Mouse (Mus musculus) spleen, adult 12 weeks (tissue): ENCODE results near the gene Tgfb1.

Source experiments
- DNase-seq: peaks from one replicate; pipeline ENCODE4 v3.0.0; 2022; ENCODE audit warnings: low spot score

Gene Tgfb1

GRCm38 (mm10) chr7:25675405-25675804 is 11.4 kb upstream of the Tgfb1 start:
- DNase-seq: no peak

GRCm38 (mm10) chr7:25676085-25676781 is 10.6 kb upstream of the Tgfb1 start:
- no peak for DNase-seq

- DNase-seq: no peak
These were observed 9.8 kb upstream of the Tgfb1 start for GRCm38 (mm10) chr7:25677013-25677412.

GRCm38 (mm10) chr7:25679971-25680370 is 6.8 kb upstream of the Tgfb1 start:
- no peak for DNase-seq

DNA sequence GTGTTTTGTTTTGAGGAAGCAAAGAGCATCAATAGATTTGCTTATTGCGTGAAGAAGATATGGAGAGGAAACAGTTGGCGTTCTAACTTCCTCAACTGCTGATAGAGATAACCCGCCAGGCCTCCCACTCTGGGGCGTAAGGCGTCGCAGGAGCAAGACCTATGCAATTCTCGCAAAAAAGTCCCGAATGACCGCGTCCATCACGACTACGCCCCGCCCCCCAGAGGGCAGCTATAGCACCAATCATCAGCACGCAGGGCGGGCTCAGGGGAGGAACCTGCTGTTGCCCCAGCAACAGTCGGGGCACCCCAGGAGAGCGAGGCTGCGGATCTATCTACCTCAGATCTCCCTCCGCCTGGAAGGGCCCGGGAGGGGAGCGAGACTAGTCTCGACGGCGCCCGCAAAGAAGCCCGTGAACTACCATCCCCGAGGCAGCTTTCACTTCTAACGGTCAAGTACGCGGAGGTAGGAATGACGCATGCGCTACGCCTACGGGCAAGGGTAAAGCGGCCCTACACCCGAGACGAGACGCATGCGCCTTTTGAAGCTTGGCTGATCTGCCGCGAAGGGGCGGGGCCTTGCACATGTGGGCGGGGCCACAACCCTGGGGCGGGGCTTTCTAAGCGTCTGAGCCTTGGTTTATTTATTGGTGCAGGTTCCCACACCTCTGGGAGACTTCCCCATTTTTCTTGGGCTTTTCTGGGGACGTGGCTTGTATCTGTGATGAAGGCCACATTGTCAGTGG is 6.1 kb upstream of the Tgfb1 start, which contains the start of gene B9d2:
Gene B9d2, plus strand, starts transcription at position 267 of the 745 bp plus-strand sequence.
- DNase-seq: peak; percentile 97

DNA sequence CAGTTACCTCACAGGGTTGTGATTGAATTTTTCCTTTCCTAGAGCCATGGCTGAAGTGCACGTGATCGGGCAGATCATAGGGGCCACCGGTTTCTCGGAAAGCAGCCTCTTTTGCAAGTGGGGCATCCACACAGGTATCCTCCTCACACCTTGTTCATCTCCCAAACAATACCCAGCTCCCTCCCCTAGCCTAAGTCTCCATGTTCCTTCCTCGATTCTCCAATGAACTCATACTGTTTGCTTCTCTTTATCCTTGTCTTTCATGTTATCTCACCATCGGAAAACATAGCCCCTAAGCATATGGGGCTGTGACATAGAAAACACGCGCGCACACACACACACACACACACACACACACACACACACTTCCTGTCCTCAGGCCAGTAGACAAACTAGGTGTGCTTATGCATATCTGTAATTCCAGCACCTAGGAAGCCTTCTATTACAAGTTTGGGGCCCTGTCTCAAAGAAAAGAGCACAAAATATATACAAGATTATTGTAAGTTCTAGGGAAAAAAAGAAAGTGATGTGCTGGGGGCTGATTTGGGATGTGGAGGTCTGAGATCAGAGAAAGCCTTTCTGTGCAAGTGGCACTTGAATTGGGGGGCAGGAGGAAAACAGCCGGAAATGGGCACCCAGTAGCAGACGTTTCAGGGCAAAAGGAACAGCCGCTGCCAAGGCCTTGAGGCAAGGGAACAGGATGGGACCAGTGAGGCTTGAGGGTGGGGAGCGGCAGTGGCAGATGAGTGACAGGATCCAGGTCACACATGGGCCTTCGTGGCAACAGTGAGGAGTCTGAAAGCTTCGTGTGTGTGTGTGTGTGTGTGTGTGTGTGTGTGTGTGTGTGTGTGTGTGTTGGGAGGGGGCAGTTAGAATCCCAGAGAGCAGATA is 5.2 kb upstream of the Tgfb1 start:
- no peak for DNase-seq

DNA sequence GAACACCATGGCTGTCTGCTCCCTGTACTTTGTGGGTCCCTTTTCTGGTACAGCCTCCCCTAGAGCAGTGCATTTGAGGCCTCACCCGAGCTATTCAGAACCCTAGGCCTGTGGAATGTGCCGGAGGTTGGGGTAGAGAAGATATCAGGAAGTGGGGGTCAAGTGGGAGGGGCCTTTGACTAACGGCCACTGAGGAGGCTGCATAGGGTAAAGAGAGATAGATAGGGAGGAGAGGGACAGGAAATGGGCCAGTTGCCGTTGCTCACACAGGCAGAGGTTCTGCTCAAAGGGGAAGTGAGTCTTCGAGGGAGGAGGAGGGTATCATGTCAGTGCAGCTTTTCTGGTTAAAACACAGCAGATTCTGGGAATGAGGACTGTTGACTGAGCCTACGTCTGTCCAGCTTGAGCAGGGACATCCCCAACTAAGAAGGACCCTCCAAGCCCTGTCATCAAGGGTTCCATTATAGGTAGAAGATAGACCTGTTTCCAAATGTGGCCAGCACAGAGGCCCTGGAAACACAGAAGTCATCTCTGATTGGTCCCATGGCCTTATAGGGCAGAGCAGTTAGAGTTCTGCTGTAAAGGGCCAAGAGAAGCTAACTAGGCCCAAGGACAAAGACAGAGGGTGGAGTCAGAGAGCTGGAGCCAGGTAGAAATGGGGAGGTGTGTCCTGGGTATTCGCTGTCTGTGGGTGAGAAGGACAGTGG is 3.2 kb upstream of the Tgfb1 start:
- peak; percentile 53 for DNase-seq

DNA sequence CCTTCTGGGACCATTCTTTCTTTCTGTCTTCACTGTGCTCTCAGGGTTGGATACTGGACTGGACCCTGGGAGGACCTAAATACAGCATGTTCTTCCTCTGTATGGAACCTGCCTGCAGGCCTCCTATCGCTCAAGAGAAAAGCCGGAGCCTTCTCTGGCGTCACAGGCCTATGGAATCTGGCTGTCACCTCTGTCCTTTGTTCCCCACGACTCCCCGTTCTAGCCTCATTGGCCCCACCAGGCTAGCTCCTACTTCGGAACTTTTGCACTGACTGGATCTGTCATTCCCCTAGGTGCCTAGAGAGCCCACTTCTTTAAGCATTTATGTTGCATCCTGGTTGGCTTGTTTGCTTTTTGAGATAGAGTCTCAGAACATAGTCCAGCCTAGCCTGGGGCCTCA is 2.1 kb upstream of the Tgfb1 start:
- no peak for DNase-seq

DNA sequence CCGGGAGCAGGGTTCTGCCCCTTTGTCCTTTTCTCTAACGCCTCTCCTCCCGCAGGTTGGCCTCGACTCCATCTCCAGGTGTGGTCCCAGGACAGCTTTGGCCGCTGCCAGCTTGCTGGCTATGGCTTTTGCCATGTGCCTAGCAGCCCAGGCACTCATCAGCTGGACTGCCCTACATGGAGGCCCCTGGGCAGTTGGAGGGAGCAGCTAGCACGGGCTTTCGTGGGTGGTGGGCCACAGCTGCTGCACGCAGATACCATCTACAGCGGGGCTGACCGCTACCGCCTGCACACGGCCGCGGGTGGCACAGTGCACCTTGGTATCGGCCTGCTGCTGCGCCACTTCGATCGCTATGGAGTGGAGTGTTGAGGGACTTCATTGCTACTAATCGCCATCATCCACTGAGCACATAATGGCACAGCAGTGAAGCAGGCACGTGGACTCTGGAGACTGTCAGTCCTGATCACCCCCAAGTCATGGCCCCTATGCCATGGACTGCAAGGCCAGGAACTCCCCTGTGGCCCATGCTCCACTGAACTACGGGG is 804 bp upstream of the Tgfb1 start:
- no peak for DNase-seq

DNA sequence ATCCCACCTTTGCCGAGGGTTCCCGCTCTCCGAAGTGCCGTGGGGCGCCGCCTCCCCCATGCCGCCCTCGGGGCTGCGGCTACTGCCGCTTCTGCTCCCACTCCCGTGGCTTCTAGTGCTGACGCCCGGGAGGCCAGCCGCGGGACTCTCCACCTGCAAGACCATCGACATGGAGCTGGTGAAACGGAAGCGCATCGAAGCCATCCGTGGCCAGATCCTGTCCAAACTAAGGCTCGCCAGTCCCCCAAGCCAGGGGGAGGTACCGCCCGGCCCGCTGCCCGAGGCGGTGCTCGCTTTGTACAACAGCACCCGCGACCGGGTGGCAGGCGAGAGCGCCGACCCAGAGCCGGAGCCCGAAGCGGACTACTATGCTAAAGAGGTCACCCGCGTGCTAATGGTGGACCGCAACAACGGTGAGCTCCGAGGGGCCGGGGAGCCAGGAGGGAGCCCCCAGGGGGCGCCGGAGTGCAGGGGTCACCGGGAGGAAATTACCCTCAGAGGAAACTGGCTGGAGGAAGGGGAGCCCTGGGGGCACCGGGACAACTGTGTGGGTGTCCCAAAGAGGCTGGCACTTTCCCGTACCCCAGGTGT is 1.1 kb downstream of the Tgfb1 start:
- peak; percentile 53 for DNase-seq

DNA sequence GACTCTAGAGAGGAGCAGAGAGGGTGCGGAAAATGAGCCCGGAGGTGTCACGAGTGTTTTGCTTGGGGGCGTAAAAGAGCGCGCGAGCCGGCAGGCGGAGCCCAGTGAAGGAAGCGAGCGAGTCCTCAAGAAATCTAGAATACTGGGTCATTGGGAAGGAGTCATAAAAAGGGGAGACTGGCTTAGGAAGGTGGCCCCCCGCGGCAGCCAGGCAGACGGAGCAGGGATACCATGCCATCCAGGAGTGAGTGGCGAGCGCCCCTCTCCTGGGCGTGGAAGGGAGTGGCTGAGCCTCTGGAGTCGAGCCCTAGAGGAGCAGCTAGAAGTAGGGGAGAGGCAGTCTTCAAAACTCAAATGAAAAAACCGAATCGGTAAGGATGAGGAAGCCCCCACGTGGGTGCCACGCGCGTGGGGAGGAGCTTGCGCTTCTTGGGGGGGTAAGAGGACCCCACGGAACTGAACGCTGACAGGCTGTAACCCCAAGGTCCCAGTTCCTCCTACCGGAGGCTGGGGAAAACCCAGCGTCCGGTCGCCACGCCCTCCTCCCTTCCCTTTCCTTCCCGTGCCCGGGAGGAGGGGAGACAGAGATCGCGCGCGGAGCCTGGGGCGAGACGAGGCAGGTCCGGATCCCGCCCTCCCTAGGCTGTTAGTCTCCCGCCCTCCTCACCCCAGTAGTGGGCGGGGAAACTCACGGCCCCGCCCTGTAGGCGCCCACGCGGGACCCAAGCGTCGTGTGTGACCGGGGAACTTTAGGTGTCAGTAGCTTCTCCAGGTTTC is 2.2 kb downstream of the Tgfb1 start:
- DNase-seq: peak; percentile 79

DNA sequence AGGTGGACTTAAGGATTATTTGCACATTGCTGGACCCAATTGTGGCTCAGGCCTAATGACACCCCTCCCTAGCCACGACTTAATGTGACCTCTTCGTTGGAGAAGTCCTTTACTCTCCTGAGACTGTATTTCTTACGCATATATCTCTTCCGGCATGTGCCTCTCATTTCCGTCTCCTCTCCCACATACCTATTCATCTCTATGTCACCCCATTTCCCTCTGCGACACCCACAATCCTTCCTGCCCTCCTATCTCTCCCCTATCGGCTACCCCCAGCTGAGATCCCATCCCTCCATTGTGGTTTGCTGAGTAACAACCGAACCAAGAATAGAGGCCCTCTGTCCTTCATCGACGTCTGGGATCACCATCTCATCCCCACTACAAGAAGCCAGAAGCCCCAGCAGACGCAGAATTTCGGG is 2.8 kb downstream of the Tgfb1 start:
- no peak for DNase-seq

- no peak for DNase-seq
These were observed 3.2 kb downstream of the Tgfb1 start for GRCm38 (mm10) chr7:25690051-25690450.

- DNase-seq: no peak
These were observed 7.3 kb downstream of the Tgfb1 start for GRCm38 (mm10) chr7:25694104-25694503.

DNA sequence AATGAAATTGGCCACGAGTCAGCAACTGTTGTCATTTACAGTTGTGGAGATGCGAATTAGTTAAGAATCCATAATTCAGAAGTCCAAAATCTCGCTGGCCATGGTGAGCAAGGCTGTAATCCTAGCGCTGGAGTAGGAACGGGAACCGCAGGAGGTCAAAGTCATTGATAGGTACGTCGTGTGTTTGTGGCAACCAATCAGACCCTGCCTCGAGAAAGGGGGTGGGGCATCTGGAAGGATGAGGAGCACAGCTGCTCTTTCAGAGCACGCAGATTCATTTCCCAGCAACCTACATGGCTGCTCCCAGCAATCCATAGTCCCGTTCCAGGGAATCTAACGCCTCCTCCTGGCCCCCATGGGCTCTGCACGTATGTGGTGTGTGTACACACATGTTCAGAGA is 13.0 kb downstream of the Tgfb1 start:
- DNase-seq: no peak

- DNase-seq: no peak
These were observed 13.9 kb downstream of the Tgfb1 start for GRCm38 (mm10) chr7:25700732-25701131.

- DNase-seq: no peak
These were observed 15.5 kb downstream of the Tgfb1 start for GRCm38 (mm10) chr7:25702350-25702749.

- no peak for DNase-seq
These were observed 17.1 kb downstream of the Tgfb1 start for GRCm38 (mm10) chr7:25703793-25704494.

DNA sequence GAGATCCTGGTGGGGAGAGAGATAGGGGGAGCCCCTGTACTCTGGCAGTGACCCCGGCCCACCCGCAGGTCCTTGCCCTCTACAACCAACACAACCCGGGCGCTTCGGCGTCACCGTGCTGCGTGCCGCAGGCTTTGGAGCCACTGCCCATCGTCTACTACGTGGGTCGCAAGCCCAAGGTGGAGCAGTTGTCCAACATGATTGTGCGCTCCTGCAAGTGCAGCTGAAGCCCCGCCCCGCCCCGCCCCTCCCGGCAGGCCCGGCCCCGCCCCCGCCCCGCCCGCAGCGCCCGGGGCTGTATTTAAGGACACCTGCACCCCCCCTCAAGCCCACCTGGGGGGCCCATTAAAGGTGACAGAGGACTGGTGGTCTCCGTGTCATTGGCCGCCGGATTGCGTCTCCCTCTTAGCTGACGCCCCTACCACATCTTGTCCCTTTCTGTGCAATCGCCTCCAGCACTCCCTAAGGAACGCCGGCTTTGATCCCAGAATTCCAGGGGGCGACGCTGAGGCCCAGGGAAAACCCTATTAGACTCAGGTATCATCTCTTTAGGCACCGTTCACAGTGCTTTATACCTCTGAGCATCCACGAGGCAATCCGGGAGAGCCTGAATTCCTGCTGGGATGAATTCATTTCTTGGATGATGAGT is 18.0 kb downstream of the Tgfb1 start:
- DNase-seq: no peak
